In genomic region chr11:88049732-88050131, GRCm38 (mm10) we compare ENCODE assay signal across 10 mouse cellular contexts. TPM values are rescaled to one million over a fixed set of nuclear protein-coding genes. Genes with fewer than 3 reads are reported as not detected.
A peak's percentile ranks its signal among the peaks of the same experiment; 100 is the strongest.
DNase-seq lines count a peak whose midpoint lies in the region; ATAC-seq and TF ChIP-seq lines count a peak whose summit lies in the region.
"Had no signal": no experiment of that assay in that cellular context is flagged by ENCODE, and none has a peak within 500 bp of the region (broad histone marks: within the 10 kb centered on the region; RNA-seq: fewer than 3 reads in every experiment).

No protein-coding gene starts in this region.

- H3K9ac ChIP-seq in heart, embryonic 15.5 days, result peak overlapping the region; percentile 97; the same call in 1 of the 2 replicates
- H3K9ac ChIP-seq in hindbrain, postnatal 0 days (replicated peaks; ENCODE audit: low read length), result no peak overlapping the region
- H3K9ac ChIP-seq in midbrain, embryonic 15.5 days, result 0 out of 2 replicates have a peak overlapping the region, but pooled peaks have one; percentile 13

- no peak for TF ChIP-seq CTCF in cortical plate, adult 2 months (IDR thresholded peaks at IDR 0.05; ENCODE audit: extremely low read depth, insufficient read depth, low read length)
- no peak for TF ChIP-seq CTCF in hindbrain, postnatal 0 days (IDR thresholded peaks at IDR 0.05; ENCODE audit: low read depth)

- TF ChIP-seq POLR2A in cortical plate, adult 2 months (IDR thresholded peaks at IDR 0.05; ENCODE audit: extremely low read depth, insufficient read depth, low read length), result no peak

- peak overlapping the region; percentile 89 for H3K4me3 ChIP-seq in heart, embryonic 15.5 days
- H3K4me3 ChIP-seq in cortical plate, adult 2 months (ENCODE audit: insufficient read depth, low read length), result peak overlapping the region; percentile 96; the same call in 1 of the 2 replicates
- peak overlapping the region; percentile 92 for H3K4me3 ChIP-seq in hindbrain, postnatal 0 days (ENCODE audit: low read length)
- H3K4me3 ChIP-seq in midbrain, embryonic 15.5 days, result peak overlapping the region; percentile 95

- intact Hi-C loops in heart, postnatal 36 days (cut with DNase I), result loop anchor here (2.0 to 10.0 kb wide), 3 partner anchors 19 to 455 kb away; partner anchors contain the start of gene Vezf1

- peaks cover 31% of the 10 kb centered on the region for H3K36me3 ChIP-seq in heart, embryonic 15.5 days
- H3K36me3 ChIP-seq in hindbrain, postnatal 0 days (ENCODE audit: insufficient read depth, low read length), result no peaks in the 10 kb centered on the region
- H3K36me3 ChIP-seq in midbrain, embryonic 15.5 days (replicated peaks), result peaks cover 3% of the 10 kb centered on the region; the same call in 1 of the 2 replicates

- peaks cover 28% of the 10 kb centered on the region for H3K4me1 ChIP-seq in heart, embryonic 15.5 days (replicated peaks)
- peaks cover 4% of the 10 kb centered on the region for H3K4me1 ChIP-seq in cortical plate, adult 2 months (ENCODE audit: control insufficient read depth, insufficient read depth, low read length)
- H3K4me1 ChIP-seq in hindbrain, postnatal 0 days (ENCODE audit: insufficient read depth, low read length), result peaks cover 15% of the 10 kb centered on the region
- H3K4me1 ChIP-seq in midbrain, embryonic 15.5 days, result peaks cover 43% of the 10 kb centered on the region

- no peak for ATAC-seq in heart, embryonic 15.5 days (replicated peaks; ENCODE audit: insufficient number of reproducible peaks, insufficient read depth, low FRiP score, low read depth)
- ATAC-seq in hindbrain, postnatal 0 days, result no peak
- no peak for ATAC-seq in midbrain, embryonic 15.5 days (replicated peaks)

- H3K27ac ChIP-seq in heart, embryonic 15.5 days, result no peak overlapping the region
- no peak overlapping the region for H3K27ac ChIP-seq in cortical plate, adult 2 months (ENCODE audit: insufficient read depth, low read length)
- H3K27ac ChIP-seq in hindbrain, postnatal 0 days, result no peak overlapping the region
- H3K27ac ChIP-seq in midbrain, embryonic 15.5 days, result no peak overlapping the region

- H3K4me2 ChIP-seq in heart, embryonic 15.5 days, result peak overlapping the region; percentile 72
- H3K4me2 ChIP-seq in hindbrain, postnatal 0 days (ENCODE audit: low read depth, low read length), result peak overlapping the region; percentile 82
- H3K4me2 ChIP-seq in midbrain, embryonic 15.5 days, result peak overlapping the region; percentile 57

- no peak for DNase-seq in heart, postnatal 36 days
- DNase-seq in hindbrain, postnatal 0 days (ENCODE audit: low spot score), result no peak
- DNase-seq in urinary bladder, postnatal 25 days (ENCODE audit: low spot score), result no peak
- no peak for DNase-seq in B cell, adult 2 months
- DNase-seq in urinary bladder, adult 2 months (ENCODE audit: low spot score), result no peak
- DNase-seq: cerebellum, postnatal 10 days; thymus, adult 18-20 months had no signal

- H3K9me3 ChIP-seq in heart, embryonic 15.5 days (replicated peaks), result no peaks in the 10 kb centered on the region
- no peaks in the 10 kb centered on the region for H3K9me3 ChIP-seq in hindbrain, postnatal 0 days (ENCODE audit: low read length)
- no peaks in the 10 kb centered on the region for H3K9me3 ChIP-seq in midbrain, embryonic 15.5 days

- H3K27me3 ChIP-seq in heart, embryonic 15.5 days, result no peaks in the 10 kb centered on the region
- H3K27me3 ChIP-seq in hindbrain, postnatal 0 days (ENCODE audit: insufficient read depth, low read length), result no peaks in the 10 kb centered on the region
- H3K27me3 ChIP-seq in midbrain, embryonic 15.5 days (replicated peaks), result no peaks in the 10 kb centered on the region

RNA-seq across cellular contexts. Expression of gene Srsf1, which starts 2.6 kb away (rescaled TPM):
- polyA plus RNA-seq in heart, embryonic 15.5 days (2015; fragmentation: Nextera tagmentation; extraction: Ambion mirVana), result 149 and 172 TPM in 2 replicates
- total RNA-seq in heart, postnatal 36 days (2021), result 10 to 100 TPM; 80.2 to 99.7 TPM
- polyA plus RNA-seq in cortical plate, adult 2 months (2012; rRNA removed), result 229 and 247 TPM in 2 replicates
- 277 and 332 TPM in 2 replicates for total RNA-seq in hindbrain, postnatal 0 days (2014; rRNA removed)
- polyA plus RNA-seq in hindbrain, postnatal 0 days (2015; fragmentation: Nextera tagmentation; extraction: Ambion mirVana), result 124 and 130 TPM in 2 replicates
- 229 and 241 TPM in 2 replicates for polyA plus RNA-seq in midbrain, embryonic 15.5 days (2015; fragmentation: Nextera tagmentation; extraction: Ambion mirVana)
- polyA plus RNA-seq in urinary bladder, adult 2 months (2012; rRNA removed), result 240 and 325 TPM in 2 replicates

RNA-seq across cellular contexts. Expression of gene Vezf1, which starts 18.3 kb away (rescaled TPM):
- 22.2 and 24.9 TPM in 2 replicates for polyA plus RNA-seq in heart, embryonic 15.5 days (2015; fragmentation: Nextera tagmentation; extraction: Ambion mirVana)
- 10 to 100 TPM; 45.0 to 46.7 TPM for total RNA-seq in heart, postnatal 36 days (2021)
- polyA plus RNA-seq in cortical plate, adult 2 months (2012; rRNA removed), result 16.8 and 18.5 TPM in 2 replicates
- 32.7 and 33.5 TPM in 2 replicates for total RNA-seq in hindbrain, postnatal 0 days (2014; rRNA removed)
- polyA plus RNA-seq in hindbrain, postnatal 0 days (2015; fragmentation: Nextera tagmentation; extraction: Ambion mirVana), result 29.2 and 31.9 TPM in 2 replicates
- polyA plus RNA-seq in midbrain, embryonic 15.5 days (2015; fragmentation: Nextera tagmentation; extraction: Ambion mirVana), result 50.6 and 52.2 TPM in 2 replicates
- 33.6 and 47.4 TPM in 2 replicates for polyA plus RNA-seq in urinary bladder, adult 2 months (2012; rRNA removed)

RNA-seq across cellular contexts. Expression of gene Cuedc1, which starts 48.1 kb away (rescaled TPM):
- polyA plus RNA-seq in heart, embryonic 15.5 days (2015; fragmentation: Nextera tagmentation; extraction: Ambion mirVana), result 18.4 and 20.3 TPM in 2 replicates
- 10 to 100 TPM; 47.9 to 54.2 TPM for total RNA-seq in heart, postnatal 36 days (2021)
- 22.3 and 23.9 TPM in 2 replicates for polyA plus RNA-seq in cortical plate, adult 2 months (2012; rRNA removed)
- 33.6 and 44.6 TPM in 2 replicates for total RNA-seq in hindbrain, postnatal 0 days (2014; rRNA removed)
- 35.8 and 40.9 TPM in 2 replicates for polyA plus RNA-seq in hindbrain, postnatal 0 days (2015; fragmentation: Nextera tagmentation; extraction: Ambion mirVana)
- 50.2 and 54.6 TPM in 2 replicates for polyA plus RNA-seq in midbrain, embryonic 15.5 days (2015; fragmentation: Nextera tagmentation; extraction: Ambion mirVana)
- polyA plus RNA-seq in urinary bladder, adult 2 months (2012; rRNA removed), result 62.4 and 86.0 TPM in 2 replicates
